Mouse (Mus musculus) left cerebral cortex, postnatal 36 days (tissue): Measurements from ENCODE around the gene Taf11. TPM values are rescaled to one million over a fixed set of nuclear protein-coding genes. Genes with fewer than 3 reads are reported as not detected.
A peak's percentile ranks its signal among the peaks of the same experiment; 100 is the strongest.

Experiments
- DNase-seq, 2 experiments: peaks; one replicate each; pipeline ENCODE4 v3.0.0; 2021 to 2022; ENCODE audit warnings: low spot score in 2 of 2, mixed read lengths in 1 of 2
- intact Hi-C: fragments of 180-260 bp; cut with DNase I; formaldehyde crosslinking; loops from one replicate; pipeline ENCODE4 v1.15.1; 2025
- total RNA-seq, 2 experiments: library from RNA; stranded (reverse); gene quantifications; 2 replicates each; pipeline ENCODE4 v1.2.3; 2021

Taf11 gene
- total RNA-seq, 2 experiments from 2014 or later = 47.2 to 47.7 TPM

DNA sequence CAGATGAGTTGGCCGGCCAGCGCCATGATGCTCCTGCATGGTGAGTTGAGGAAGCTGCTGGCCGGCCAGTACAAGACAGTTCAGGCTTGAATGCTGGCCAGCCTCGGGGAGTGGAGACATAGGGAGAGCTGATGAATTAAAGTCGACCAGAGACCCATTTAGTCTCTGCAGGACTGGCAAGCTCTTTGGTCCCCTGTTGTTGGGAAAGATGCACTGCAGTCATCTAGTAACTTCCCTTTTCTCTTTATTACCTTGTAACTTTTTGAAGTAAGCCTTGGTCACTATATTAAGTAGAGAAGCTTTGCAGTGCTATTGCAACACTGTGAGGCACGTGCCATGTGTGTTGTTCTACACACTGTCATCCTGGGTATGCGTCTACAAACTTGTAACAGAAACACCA is 15.9 kb upstream of the Taf11 start:
- DNase-seq = no peak
- intact Hi-C loops = no loop called here

- intact Hi-C loops = no loop called here
- no peak for DNase-seq
These were observed 15.4 kb upstream of the Taf11 start for GRCm38 (mm10) chr17:27925054-27925453.

GRCm38 (mm10) chr17:27922174-27922712 is 12.6 kb upstream of the Taf11 start:
- intact Hi-C loops = no loop called here
- no peak for DNase-seq

- intact Hi-C loops = no loop called here
These were observed 11.0 kb upstream of the Taf11 start for GRCm38 (mm10) chr17:27920676-27921075.

DNA sequence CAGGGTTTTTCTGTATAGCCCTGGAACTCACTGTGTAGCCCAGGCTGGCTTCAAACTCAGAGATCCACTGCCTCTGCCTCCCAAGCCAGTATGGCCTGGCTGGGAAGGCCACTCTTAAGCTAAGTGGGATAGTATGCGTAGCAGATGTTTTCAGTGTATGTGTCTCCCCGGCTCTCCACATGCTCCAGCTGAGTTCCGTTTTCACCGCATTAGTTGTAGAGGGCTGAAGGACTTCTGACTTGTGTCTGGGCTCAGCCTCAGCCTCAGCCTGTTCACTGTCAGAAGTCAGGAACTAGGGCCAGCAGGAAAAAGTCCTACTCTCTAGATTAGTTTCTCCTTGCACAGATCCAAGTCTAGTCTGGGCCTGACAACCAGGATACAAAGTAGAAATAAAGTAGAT is 6.7 kb upstream of the Taf11 start:
- intact Hi-C loops = no loop called here
- no peak for DNase-seq

More at GRCm38 (mm10) chr17:27920676-27921075, 11.0 kb upstream of the Taf11 start:
- no peak for DNase-seq

GRCm38 (mm10) chr17:27914742-27915141 is 5.1 kb upstream of the Taf11 start:
- intact Hi-C loops = loop anchor here (5.0 kb wide), 1 partner anchor 148 kb away; no protein-coding TSS in a partner anchor
- DNase-seq = no peak

- no peak for DNase-seq
These were observed 1.7 kb upstream of the Taf11 start for GRCm38 (mm10) chr17:27911371-27911770.

GRCm38 (mm10) chr17:27908888-27909621 is 589 bp downstream of the Taf11 start, which contains the start of gene Anks1:
TSS of gene Anks1 (plus strand) at chr17:27909306.
- intact Hi-C loops = loop anchor here (5.0 kb wide), 2 partner anchors 67 to 68 kb away; no protein-coding TSS in a partner anchor
- DNase-seq = peak; percentile 82 to 84

More at GRCm38 (mm10) chr17:27911371-27911770, 1.7 kb upstream of the Taf11 start:
- intact Hi-C loops = loop anchor here (5.0 kb wide), 1 partner anchor 151 kb away; no protein-coding TSS in a partner anchor

- no peak for DNase-seq
- intact Hi-C loops = loop anchor here (5.0 kb wide), 2 partner anchors 66 to 69 kb away; no protein-coding TSS in a partner anchor
These were observed 1.3 kb downstream of the Taf11 start for GRCm38 (mm10) chr17:27908206-27908887.

- peak; percentile 95 to 97 for DNase-seq
- intact Hi-C loops = loop anchor here (5.0 kb wide), 2 partner anchors 65 to 70 kb away; no protein-coding TSS in a partner anchor
These were observed 2.0 kb downstream of the Taf11 start for GRCm38 (mm10) chr17:27907512-27908205.

DNA sequence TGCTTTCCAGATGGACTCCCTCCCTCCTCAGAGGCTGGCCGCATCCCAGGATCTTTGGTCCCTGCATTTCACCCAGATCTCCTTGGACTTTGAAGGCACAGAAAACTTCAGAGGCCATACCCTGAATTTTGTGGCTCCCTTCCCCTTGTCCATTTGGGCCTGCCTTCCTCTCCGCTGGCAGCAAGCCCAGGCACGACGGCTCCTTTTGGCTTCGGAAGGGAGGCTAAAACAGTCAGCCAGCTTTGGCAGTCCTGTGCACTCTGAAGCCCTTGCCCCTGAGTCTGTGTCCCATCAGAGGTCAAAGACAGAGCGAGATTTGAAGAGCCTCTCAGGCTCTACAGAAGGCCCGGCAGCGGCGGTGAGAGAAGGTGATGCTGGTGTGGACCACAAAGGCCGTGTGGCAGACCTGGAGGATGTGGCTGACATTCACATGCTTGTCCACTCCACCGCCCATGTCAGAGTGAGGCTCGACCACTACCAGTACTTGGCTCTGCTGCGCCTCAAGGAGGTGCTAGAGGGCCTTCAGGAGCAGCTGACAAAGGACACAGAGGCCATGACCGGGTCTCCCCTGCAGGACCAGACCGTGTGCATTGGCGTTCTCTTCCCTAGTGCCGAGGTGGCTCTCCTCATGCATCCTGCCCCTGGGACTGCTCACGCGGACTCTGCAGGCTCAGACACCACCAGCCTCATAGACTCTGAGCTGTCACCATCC is 23.0 kb downstream of the Taf11 start:
- DNase-seq = no peak
- intact Hi-C loops = no loop called here

DNA sequence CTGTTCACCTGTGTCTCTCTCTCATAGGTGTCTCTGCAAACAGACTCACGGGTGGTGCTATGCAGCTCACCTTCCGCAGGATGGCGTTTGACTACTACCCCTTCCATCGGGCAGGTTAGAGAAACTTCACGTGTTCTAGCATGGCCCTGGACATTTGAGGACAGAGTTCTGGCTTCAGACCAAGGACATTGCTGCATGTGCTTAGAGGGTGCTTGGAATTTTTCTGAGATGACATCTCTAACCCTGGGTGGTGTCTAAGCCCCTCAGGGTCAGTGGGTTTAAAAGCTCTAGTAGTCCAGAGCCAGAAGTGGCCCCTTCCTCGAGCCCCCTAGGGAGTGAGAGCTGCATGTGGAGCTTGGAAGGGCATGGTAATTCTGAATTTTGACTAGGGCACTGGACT is 25.6 kb downstream of the Taf11 start:
- DNase-seq = no peak
- intact Hi-C loops = no loop called here

DNA sequence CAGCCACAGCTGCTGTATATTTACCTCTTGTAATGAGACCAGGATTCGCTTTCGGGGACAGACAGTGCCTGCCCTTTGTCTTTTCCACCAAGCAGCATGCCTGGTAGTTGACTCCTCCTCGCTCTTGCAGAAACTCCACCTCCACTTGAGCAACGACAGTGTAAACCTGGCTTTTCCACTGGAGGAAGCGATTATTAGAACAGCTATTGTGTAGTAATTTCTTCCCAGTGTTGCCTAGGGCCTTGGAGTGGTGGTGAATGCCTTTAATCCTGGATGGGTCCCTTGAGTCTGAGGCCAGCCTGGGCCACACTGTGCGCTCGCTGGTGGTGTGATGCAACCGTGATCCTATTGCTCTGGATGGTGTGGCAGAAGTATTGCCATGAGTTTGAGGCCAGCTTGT is 26.5 kb downstream of the Taf11 start:
- intact Hi-C loops = no loop called here
- no peak for DNase-seq

DNA sequence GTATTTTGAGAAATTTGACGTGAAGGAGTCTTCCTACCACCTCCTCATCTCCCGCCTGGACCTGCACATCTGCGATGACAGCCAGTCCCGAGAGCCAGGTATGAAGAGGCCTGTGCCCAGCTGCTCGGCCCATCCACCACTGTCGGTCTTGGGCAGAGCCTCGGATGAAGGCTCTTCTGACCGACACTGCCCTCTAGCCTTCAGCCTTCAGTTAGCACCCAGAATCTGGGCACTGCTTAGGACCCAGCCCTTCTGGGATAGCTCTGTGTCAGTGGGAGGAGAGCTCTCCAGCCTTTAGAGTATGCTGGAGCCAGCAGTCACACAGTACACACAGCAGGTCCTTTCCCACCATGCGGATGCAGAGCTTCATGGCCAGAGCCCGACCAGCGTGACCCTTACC is 28.1 kb downstream of the Taf11 start:
- intact Hi-C loops = no loop called here
- DNase-seq = no peak

- no peak for DNase-seq
- intact Hi-C loops = no loop called here
These were observed 35.1 kb downstream of the Taf11 start for GRCm38 (mm10) chr17:27874510-27874909.

- no peak for DNase-seq
- intact Hi-C loops = no loop called here
These were observed 36.1 kb downstream of the Taf11 start for GRCm38 (mm10) chr17:27873583-27873982.

DNA sequence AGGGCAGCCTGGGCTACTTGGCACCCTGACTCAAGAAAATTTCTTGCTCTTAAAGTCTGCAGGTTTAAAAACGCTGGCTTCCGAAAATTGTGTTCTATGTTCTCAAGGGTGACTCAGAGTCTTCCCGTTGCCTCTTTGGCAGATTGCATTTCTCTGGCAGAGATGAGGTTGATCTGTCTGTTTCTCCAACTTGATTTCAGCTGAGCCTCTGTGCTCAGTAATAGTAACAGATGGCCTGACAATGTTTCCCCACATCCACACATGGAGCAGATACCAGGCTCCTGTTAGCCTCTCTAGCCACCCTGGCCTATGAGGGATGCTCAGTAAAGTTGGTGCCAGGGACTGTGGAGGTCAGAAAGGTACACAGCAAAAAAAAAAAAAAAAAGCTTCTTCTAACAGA is 37.8 kb downstream of the Taf11 start:
- peak; percentile 20 to 31 for DNase-seq
- intact Hi-C loops = no loop called here

- no peak for DNase-seq
- intact Hi-C loops = no loop called here
These were observed 42.9 kb downstream of the Taf11 start for GRCm38 (mm10) chr17:27866737-27867136.

DNA sequence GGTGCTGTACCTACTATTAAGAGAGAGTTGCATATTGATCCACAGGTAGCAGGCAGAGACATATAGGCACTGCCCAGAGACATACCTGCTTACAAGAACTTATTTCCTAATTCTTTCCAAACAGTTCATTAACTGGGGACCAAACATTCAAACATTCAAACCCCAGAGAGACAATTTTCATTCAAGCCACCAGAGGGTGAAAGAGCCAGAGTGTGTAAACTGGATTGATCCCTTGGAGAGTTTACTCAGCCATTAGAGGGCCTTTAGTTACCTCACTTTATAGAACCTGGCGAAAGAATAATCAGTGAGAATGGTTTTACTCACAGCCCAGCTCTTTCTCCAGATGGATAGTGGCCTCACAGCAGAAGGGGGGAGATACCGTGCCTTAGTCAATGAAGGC is 44.2 kb downstream of the Taf11 start:
- DNase-seq = no peak
- intact Hi-C loops = no loop called here
